Mouse (Mus musculus): ENCODE data around the gene Tmem177. TPM values are rescaled to one million over a fixed set of nuclear protein-coding genes. Genes with fewer than 3 reads are reported as not detected.

Gene Tmem177
- 1 to 10 TPM; 5.1 to 5.9 TPM for total RNA-seq (2023)

GRCm38 (mm10) chr1:119912953-119913814 is at the start of gene Tmem177:
TSS of gene Tmem177 (minus strand) at chr1:119913208.

Other genes starting within 250 kb of the Tmem177 start
- gene Ptpn4, start 75.6 kb downstream of the Tmem177 start, total RNA-seq (2023) = 10 to 100 TPM; 31.7 to 35.1 TPM
- not detected for gene Cfap221, start 84.0 kb upstream of the Tmem177 start, total RNA-seq (2023)
- gene Sctr, start 93.7 kb upstream of the Tmem177 start, total RNA-seq (2023) = not detected
- gene Tmem37, start 160.9 kb upstream of the Tmem177 start, total RNA-seq (2023) = not detected
- 10 to 100 TPM; 35.8 to 39.3 TPM for gene Dbi, start 207.9 kb upstream of the Tmem177 start, total RNA-seq (2023)
- gene 3110009E18Rik, start 208.0 kb upstream of the Tmem177 start, total RNA-seq (2023) = 10 to 100 TPM; 17.1 to 21.5 TPM